Mouse (Mus musculus): Measurements from ENCODE around the gene Camta1.

The Camta1 gene

DNA sequence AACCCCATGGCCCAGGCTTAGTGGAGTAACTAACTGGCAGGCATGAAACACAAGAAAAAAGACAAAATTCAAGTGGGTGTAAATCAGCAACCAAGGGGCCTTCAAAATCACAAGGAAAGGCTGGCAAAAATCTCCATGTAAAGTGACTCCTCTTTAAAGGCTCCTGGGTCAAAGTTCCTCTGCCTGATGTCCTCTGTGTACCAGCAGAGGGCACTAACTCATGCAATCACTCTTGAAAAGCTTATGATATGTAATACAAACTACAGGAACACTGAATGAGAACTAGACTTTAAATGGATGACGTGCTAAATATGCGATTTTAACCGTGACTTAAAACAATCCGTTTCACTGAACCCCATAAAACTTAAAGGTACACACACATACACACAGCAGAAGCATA is 83.2 kb downstream of the Camta1 start:
- DNase-seq = peak; percentile 64

DNA sequence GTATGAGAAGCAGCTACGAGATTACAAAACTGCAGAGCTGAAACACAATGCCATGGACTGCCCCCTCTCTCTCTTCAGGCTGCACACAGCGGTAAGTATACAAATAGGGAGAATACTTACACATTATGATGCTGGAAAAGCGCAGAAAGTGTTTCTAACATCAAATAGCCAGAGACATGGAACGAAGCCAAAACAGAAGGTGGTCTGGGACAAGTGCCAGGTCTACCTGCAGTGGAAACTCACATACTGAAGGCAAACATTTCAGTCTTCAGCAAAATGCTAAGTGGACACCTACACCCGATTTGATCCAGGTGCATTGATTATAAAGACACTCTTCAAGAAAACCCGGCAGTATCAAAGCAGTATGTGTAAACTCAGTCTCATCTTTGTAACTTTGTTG is 84.2 kb downstream of the Camta1 start:
- DNase-seq = peak; percentile 69

DNA sequence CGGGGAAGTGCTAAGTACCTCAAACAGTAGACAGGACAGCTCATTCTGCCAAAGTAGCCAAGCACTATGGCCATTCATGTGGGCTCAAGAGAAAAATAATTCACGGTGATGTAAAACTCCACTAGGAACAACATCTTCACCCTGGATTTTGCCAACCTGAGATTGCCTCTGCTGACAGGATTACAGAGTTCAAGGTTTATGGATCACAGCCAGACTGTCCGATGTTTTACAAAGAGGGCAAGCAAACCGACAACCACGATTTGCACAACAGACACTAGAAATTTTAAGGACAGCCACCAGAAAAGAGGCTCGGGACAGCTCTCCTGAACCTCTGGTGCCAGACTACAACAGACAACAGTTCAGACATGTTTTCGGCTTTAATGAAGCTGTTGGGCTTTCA is 86.2 kb downstream of the Camta1 start:
- no peak for DNase-seq

DNA sequence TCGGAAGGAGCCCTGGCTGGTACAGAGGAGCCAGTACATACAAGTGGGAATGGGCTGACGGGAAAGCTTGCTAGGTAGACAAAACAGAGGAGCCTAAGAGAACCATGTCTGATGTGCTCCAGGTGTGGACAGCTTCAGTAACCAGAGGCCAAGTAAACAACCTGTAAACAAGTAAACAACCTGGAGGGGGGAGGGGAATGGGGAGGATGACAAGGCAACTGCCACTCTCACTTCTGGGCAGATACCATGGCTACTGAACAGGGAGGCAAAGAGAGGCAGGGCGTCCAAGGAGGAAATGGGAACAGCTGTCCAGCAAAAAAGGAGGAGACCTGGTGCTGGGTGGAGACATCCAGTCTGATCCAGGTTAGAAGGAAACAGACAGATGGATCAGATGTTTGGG is 88.0 kb downstream of the Camta1 start:
- DNase-seq = no peak

DNA sequence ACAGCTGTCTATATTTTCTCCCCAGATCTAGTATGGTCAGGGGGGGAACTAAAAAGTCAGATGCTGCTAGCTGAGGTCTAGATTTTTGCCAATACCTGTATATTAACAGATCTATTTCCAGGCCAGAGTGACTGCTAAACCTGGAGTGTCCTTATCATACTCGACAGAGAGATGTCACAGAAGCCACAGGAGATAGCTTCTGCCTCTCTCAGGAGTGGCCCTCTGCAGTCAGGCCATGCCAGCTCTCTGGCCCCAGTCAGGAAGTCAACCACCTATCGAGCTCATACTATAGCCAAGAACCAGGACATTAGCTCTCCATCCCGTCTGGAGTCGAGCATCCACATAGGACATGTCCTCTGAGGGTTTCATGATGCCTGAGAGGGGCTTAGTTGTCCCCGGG is 88.7 kb downstream of the Camta1 start:
- DNase-seq = no peak

DNA sequence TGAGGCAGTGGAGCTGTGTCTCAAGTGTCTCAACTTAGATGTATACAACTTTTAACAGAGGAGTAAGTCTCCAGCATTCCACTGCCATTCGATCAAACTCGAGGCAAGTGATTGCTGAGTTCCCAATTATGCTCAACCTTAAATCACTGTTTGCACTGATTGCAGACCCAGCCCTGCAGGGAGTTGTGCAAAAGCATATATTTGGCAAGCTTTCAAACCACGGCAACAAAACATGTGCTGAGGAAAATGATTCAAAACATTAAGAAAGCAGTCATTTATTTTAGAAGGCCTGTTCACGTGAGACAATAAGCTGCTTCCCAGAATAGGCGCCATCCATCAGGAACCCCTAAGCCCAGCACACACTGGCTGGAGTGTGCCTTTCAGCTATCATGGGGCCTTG is 91.0 kb downstream of the Camta1 start:
- no peak for DNase-seq

DNA sequence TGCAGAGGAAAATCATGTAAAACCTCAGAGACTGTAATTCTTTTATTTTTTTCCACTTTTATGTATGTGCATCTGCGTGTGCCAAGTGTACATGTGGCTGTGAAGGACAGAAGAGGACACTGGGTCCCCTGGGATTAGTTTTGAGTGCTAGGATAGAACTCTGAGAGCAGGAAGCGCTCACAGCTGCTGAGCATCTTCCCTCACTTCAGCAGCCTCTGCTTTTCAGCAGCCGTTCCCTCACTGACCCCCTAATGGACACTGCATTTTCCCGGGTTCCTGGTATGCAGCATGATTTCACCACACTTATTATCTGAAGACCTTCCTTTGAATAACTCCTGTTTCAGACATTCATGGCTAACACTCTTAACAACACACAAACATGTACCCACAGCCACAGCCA is 93.9 kb downstream of the Camta1 start:
- DNase-seq = peak; percentile 61

DNA sequence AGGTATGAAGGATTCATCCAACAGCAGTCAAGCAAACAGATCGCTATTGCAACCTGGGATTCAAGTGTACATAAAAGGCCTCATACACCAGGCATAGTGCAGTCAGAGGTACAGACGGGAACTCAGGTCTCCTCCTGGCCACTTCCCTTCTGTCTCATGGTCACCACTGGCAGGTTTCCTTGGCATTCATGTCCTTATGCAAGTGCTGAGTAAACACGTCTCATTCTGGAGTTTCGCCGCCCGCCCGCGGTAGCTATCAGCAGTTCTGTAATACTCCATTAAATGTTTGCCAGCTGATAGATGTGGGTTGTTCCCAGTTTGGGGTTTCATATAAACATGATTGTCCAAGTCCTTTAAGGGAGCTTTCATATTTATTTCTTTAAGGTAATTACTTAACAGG is 94.3 kb downstream of the Camta1 start:
- DNase-seq = peak; percentile 71

DNA sequence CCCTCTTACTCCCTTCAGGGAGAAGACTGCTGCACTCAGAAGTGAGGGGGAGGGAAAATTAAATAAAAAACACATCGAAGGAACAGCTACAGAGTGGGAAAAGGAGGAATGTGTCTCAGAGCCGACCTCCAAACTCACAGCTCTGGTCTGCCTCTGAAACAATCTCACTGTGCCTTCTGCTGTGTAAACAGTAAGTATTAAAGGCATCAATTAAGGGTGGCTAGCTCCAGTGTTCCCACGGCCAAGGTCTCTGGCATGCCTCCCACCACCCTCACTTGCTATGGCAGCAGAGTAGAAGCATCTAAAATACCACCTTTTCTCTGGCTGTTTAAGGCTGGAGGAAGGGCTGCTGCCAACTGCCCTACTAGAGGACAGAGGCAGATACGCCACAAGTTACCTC is 96.3 kb downstream of the Camta1 start:
- DNase-seq = no peak

DNA sequence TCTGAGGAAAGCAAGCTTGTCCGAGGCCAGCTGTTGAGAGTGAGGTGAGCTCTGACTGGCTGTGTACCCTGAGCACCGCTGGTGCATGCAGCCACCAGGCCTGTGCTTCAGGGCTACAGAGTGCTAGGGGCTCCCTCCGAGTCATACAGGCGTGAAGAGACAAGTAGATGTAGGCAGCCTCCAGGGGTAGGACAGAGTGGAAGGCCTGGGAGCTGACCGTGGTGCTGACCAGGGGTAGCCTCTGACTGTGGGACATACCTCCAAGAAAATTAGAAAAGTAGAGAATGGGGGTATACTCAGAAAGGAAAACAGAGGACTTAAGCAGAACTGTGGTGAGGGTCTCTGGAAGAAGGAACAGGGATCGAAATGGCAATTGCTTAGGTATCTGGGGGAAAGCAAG is 97.7 kb downstream of the Camta1 start:
- DNase-seq = peak; percentile 33

DNA sequence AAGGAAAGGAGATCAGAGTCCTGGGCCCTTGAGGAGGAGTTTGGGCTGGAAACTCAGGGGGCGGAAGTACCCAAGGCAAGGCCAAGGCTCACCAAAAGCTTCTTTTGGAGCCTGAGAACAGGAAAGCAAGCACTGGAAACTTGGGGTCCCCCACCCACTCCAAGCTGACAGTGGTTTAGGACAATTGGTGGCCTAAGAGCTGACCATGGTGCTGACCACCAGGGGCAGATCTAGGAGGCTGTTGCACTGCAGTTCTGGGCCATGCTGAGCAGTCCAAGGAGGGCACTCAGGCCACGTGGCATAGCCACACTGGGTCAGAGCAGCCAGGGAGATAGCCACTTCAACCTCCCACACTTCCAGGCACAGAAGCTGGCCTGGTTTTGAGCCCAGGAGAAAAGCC is 102.6 kb downstream of the Camta1 start:
- DNase-seq = no peak

DNA sequence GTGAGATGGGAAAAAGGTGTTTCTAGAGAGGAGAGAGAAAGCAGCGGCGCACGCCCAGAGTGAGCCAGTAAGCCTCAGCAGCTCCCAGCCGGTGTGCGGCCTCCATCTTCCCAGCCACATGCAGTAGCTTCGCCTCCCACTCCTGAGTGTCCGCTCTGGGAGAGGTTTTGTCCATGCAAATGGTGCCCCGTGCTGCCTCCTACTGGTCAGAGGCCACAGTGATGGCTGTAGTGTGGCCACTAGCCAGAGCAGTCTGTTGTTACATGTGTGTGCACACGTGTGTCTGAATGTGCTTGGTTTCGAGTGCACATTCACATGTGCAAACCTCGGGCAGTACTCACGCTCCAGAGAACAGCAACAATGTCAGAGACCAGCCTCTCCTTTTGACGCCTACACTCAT is 103.3 kb downstream of the Camta1 start:
- no peak for DNase-seq

DNA sequence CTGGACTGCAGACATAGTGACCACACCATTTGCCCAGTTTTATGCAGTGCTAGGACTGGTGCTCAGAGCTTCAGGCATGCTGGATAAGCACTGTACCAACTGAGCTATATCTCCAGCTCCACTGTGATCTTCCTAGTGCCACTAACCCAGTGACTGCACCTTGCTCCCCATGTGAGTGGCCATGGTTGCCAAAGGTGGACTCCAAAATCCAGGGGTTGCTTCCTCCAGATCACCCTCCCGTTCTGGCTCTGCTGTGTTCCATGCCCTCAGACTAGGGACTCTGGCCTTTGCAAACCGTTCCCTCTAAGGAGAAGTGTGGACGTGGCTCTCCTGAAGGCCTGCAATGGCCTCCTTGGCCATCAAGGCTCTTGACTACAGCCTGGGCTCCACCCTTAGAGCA is 104.4 kb downstream of the Camta1 start:
- no peak for DNase-seq

DNA sequence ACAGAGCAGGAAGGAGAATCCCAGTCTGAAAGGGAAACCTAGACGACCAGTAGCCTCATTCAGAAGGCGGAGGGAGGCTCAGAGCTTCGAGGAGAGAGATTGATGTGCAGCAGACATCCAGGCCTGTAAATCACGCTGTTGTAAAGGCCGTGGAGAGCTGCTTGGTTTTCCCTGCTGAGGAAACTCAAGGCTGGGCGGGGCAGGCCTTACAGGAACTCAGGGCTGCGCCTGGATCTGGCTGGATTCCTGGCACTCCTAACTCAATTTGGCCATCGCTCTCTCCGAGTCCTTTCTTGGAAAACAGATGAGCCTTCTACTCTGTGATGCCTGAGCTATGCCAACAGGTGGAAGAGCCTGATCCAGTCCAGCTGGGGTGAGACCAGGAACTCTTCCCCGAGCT is 105.3 kb downstream of the Camta1 start:
- DNase-seq = peak; percentile 44

DNA sequence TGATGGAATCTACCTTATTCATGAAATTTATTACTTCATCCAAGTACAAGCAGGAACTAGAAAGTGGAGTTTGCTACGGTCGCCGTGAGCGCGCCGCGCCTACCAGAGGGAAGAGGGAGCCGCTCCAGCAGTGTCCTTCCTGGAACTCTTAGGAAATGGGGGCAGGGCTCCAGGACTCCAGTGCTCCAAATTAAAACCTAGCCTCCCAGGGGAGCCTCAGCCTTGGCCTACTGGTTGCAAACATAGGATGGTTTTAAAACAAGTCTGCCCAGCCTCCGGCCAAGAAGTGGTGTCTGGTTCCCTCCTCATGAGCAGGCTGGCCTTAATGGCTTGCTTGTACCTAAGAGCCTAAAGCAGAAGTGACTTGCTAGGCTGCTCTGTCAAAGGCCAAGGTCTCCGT is 108.4 kb downstream of the Camta1 start:
- no peak for DNase-seq

DNA sequence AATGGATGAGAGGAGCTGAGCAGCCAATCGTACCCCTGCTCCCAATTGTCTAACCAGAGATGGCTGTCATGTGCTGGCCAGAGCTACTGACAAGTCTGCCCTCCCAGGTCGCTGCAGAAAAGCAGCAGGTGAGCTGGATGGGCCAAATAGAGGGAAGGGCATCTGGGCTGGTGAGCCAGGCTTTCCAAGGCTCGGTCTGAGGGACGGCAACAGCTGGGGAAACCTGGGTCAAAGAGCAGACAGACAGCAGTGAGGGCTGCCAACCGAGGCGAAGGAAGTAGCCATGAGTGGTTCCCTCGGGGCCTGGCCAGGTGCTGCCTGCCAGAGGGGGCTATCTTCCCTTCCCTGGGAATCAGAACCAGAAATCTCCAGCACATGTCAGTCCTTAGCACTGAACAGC is 109.1 kb downstream of the Camta1 start:
- DNase-seq = no peak

DNA sequence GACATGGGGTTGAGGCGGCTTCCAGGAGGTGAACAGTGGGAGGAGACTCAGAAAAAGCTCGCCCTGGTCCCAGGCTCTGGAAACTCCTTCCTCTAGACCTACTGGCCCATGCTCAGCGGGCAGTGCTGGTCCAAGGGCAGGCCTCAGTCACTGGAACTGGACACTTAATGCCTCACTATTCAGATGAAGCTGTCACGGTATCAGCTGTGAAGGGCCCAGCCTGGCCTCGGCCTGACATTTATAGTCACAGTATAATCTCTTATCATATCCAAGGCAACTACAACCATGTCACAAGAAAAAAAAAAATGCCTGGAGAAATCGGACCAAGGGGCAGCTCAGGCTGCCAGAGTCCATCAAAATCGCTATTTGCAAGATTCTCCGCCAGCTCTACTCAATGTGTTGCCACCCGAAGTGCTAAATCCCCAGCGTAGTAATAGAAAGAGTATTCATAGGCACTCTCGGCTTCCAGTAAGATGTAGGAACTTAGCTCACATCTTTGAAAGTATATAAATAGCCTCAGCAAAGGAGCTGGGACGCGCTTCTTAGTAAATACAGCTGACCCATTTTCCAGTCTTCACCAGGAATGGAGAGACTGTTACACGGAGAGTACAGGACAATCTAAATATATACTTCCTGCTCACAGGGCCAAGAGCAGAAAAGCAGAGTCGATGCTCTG is 110.3 kb downstream of the Camta1 start:
- DNase-seq = no peak

DNA sequence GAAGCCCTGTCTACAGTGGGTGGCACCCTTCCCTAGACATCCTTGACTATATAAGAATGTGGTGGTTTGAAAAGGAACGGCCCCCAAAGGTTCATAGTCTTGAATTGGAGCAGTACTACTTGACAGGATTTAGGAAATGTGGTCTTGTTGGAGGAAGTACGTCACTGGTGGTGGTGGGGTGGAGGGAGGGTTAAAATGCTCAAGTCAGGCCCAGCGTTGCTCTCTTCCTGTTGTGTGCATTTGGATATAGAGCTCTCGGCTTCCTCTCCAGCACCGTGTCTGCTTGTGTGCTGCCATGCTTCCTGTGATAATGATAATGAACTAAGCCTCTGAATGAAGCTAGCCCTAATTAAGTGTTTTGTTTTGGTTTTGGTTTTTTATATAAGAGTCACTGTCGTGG is 114.0 kb downstream of the Camta1 start:
- DNase-seq = no peak

DNA sequence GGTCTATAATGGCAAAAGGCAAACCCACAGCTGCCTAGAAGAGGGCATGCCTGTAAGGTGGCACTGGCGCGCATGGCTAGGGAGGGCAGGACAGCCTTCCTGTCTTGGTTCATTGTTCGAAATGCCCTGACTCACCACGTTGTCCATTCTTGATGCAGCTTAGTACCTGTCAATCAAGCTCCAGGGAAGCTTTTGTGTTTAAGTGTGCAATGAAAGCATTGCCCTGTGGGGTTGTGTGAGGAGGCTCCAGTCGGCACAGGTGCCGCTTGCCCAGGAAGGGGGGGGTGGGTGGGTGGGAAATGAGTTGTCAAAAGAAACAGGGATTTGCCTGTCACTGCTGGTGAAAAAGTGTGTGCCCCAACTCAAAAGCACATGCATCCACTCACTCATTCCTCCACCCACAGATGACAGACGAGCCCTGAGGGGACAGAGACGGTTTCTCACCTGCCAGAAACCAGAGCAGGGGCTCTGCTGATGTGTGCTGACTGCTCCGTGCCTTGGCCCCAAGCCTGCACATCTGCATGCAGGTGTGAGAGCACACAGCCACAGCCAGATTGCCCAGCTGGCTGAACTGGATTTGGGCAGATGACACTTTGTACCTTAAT is 115.6 kb downstream of the Camta1 start:
- no peak for DNase-seq

DNA sequence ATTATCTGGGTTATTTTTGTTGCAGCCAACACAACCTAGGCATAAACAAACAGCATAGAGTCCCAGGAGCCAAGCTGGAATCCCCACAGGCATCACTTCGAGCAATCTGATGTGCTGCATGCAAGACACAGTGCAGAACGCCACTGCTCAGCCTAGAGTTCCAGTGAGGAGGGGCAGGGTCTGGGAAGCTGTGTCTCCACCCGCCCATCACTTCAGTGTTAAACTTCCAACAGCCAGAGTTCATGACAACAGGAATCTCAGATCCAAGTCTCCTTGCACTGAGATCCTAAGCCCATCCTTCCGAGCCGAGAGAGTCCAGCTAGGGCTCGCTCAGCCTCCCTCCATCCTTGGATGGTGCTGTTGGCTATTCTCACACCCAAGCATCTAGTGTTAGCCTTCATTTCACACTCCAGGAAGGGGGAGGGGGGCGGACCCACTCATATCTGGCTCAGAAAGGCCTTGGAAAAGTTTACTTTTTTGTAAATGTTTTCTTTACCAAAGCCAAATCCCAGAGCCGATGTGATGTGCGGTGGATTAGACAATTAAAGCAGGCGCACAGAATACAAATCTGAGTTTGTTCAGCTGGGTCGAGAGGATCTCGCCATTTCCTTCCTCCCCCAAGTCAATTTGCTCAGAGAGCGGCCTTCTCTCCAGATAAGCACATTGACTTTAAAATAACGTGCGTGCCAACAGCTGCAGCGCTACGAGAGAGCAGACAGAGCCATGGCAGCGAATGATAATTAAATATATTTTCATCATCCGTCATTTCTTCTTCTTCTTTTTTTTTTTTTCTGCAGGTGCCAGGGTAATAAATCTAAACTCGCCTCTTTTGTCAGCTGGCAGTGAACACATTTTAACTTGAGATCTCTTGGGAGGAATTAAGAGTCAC is 120.2 kb downstream of the Camta1 start:
- DNase-seq = peak; percentile 12

DNA sequence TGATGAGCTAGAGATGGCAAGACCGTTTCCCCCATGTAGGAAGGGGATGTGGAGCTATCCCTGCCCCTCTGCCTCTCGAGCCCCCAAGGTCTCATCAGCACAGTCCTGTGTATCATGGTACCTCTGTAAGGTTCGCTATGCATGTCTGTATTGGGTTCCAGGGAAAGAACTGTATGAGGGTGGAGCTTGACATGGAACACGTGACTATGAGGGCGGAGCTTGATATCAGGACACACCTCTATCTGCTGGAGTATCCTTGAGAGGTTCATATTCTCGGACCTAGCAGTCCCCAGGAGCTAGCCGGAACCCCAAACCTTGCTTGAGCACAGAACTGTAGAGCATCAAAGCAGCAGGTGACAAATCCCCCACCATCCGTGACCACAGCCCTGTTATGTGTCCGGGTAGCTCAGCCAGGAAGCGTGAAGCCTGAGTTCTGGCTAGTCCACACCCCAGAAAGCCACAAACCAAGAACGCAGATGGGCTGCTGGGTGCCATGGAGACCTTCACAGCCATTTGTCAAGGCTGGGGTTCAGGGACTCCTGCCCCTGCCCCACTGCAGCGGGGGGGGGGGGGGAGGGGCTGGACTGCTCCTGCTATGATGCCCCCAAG is 122.2 kb downstream of the Camta1 start:
- DNase-seq = no peak

DNA sequence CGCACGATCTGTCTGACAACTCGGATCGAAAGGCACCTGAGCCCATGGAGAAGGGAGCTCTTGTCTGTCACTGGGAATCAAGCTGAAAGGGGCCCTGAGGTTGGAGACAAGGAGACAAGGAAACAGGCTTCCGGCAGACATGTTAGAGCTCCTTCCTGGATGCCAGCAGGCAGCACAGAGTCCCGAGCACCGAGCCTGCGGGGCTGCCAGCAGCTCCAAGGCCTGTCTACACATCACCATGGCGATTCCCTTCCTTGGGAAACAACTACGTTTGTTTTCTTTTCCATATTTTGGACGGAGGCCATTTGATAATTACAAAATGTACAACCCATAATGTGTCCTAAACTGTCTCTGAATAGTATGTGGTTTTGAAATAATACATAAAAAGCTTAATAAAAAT is 122.8 kb downstream of the Camta1 start:
- DNase-seq = no peak

DNA sequence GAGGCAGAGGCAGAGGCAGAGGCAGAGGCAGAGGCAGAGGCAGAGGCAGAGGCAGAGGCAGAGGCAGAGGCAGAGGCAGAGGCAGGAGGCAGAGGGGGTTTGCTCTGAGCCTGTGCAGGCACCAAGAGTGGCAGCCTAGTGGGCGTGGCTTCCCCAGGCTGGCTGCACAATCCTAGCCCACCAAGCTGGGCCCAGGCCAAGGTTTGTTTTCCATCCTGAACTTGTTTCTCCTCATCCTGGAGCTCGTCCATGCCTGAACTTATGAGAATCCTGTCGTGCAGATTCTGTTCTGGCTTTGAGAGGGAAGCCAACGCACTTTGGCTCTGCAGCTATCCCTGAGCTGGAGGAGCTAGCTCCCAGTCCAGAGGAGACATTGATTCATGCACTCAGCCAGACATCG is 123.4 kb downstream of the Camta1 start:
- no peak for DNase-seq

DNA sequence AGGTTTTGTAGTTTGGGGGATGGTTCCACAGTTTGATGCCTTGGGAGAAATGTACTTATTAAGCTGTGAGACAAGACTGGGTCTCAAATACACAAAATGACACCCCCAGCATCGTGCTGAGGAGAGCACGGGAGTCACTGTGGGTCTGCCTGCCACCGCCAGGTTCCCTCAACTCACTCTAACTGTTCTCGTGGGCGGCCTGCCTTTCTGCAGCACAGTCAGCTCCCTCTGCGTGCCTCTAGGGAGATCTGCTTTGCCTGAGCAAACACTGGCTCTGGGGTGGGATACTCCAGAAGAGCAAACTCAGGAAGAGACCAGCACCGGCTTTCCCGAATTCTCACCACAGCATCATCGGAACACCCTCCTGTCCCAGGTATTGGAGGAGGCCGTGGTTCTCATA is 129.0 kb downstream of the Camta1 start:
- no peak for DNase-seq

Data from lung, postnatal 36 days (tissue).